Mouse (Mus musculus): ENCODE data around the gene Gm4027. TPM values are rescaled to one million over a fixed set of nuclear protein-coding genes. Genes with fewer than 3 reads are reported as not detected.
"Not testable (repeated sequence)": the region's sequence is repeated elsewhere in the genome, so short reads cannot be mapped to it uniquely, and the experiment has no call there.

Gm4027 gene
- not detected for total RNA-seq (2022)

DNA sequence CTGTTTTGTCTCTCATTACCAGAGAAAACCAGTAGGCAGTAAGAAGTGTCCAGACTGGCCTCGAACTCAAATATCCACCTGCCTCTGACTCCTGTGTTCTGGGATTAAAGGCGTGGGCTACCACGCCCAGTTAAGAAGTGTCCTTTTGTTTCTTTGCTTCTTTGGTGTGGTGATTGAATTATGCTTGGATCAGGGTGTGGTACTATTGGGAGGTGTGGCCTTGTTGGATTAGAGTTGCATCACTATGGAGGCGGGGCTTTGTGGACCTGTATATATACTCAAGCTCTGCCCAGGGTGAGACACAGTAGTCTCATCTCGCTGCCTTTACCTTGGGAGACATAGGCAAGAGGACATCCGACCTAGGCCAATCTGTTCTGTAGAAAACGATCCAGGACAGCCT is at the start of gene Gm4027:
Gene Gm4027 (plus strand): TSS at position 301 of the 400 bp plus-strand sequence.
- DNase-seq (ENCODE audit: low spot score in 2 of 2) = not testable (repeated sequence)

DNA sequence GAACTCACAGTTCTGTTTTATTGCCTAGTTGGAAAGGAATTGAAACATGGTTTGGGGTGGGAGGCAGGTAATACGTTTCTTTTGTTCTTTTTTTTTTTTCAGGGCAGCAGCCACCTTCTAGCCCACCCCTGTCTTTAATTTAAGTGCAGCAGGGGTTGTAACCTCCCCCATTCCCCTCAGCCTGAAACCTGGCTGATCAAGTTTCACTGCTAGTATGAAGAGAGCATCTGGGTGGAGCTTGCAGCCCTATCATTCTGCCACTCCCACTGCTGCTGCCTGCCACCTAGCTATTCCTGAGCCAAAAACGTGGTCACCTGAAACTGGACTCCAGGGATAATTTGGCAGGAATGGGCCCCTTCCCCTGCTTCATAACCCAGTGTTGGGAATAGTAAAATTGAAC is 17.3 kb upstream of the Gm4027 start:
- not testable (repeated sequence) for DNase-seq (ENCODE audit: low spot score in 2 of 2)

DNA sequence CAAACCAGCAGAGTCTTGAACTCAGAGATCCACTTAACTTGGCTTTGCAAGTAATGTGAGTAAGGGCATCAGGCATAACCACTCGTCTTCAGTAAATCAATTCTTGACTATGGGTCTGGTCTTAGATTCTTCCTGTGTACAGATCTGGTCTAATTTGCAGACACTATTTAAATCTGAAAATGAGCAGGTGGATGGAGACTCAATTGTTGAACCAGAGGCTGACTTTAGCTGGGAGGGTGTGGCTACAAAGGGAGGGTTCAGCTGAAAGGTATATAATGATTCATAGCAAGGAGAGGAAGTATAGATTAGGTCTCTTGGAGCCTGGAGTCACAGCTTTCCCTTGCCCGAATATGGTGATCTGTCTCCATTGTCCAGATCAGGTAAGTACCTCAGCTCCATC is 16.3 kb upstream of the Gm4027 start, which contains the start of gene Oog1:
Gene Oog1 (plus strand): TSS at position 301 of the 400 bp plus-strand sequence.
- DNase-seq (ENCODE audit: low spot score in 2 of 2) = not testable (repeated sequence)

DNA sequence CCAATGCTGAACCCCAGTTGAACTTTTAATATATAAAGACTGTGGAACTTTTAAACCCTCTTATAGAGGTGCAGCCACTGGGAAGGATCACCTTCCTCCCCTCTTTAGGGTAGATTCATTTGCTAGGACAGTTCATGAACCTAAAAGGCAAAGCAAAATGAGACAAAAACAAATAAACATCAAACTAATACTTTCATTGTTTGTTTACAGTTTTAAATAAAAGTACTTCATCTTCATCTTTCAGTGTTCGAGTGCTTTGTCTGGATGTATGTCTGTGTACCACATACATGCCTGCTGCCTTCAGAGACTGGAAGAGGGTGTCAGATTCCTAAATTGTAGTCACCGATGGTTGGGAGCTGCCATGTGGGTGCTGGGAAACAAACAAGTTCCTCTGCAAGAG is 25.9 kb downstream of the Gm4027 start, which contains the start of gene Gm16381:
Gene Gm16381 (minus strand): TSS at position 101 of the 400 bp plus-strand sequence.
- DNase-seq (ENCODE audit: low spot score in 2 of 2) = not testable (repeated sequence)

DNA sequence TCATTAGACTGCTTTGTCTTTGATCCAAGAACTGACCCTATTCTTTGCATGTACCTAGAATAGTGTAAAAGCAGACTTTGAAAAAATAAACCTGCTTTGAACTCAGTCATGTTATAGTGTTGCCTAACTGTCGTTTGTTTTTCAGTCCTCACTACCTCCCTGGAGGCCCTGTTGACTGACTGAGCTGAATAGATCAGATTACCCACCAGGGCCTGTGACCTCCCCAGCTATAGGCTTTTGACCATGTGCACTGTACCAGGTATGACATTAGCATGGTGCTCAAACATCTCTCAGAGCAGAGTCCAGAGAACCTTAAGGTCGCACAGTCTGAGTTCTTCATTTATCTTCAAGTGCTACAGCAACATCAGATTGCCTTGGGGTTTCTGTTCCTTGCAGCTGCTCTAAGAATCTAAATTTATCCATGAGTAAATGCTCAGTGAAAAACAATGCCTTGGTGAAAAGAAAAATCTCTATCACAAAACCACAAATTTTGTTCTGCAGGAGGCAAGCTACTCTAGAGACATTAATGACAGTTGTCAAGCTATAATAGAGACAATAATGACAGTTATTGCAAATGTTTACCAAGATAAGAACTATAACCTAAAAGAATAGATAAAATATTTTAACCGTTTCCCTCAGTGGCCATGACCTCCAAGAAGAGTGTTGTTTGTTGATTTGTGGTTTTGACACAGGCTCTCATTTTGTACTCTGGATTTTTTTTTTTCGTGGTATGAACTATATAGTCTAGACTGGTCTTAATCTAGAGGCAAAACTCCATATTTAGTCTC is 34.4 kb downstream of the Gm4027 start:
- DNase-seq (ENCODE audit: low spot score in 2 of 2) = not testable (repeated sequence)

Other genes starting within 250 kb of the Gm4027 start
- 1 to 10 TPM; 4.7 to 5.6 (median 5.3) TPM for gene Sptlc2, start 230.5 kb upstream of the Gm4027 start, total RNA-seq (2022)
- gene Slirp, start 175.0 kb upstream of the Gm4027 start, total RNA-seq (2022) = 100 to 1,000 TPM; 143 to 183 (median 163) TPM
- gene Alkbh1, start 174.9 kb upstream of the Gm4027 start, total RNA-seq (2022) = 1 to 10 TPM; 4.2 to 6.2 (median 5.3) TPM
- gene Snw1, start 146.6 kb upstream of the Gm4027 start, total RNA-seq (2022) = 10 to 100 TPM; 46.5 to 56.6 (median 52.5) TPM
- gene Gm5788, start 124.1 kb upstream of the Gm4027 start, total RNA-seq (2022) = not detected
- gene Gm8300, start 104.6 kb upstream of the Gm4027 start, total RNA-seq (2022) = not detected
- gene Oog1, start 16.2 kb upstream of the Gm4027 start, total RNA-seq (2022) = not detected
- gene Gm16381, start 25.8 kb downstream of the Gm4027 start, total RNA-seq (2022) = not detected
- not detected for gene Gm21319, start 156.9 kb downstream of the Gm4027 start, total RNA-seq (2022)
- gene Gm21936, start 176.6 kb downstream of the Gm4027 start, total RNA-seq (2022) = not detected
- not detected for gene BB287469, start 197.7 kb downstream of the Gm4027 start, total RNA-seq (2022)
- gene Gm2001, start 223.5 kb downstream of the Gm4027 start, total RNA-seq (2022) = not detected

All from gastrocnemius, adult 8-10 months (tissue).